11 mouse cellular contexts compared by ENCODE assay signal in the genomic region with DNA sequence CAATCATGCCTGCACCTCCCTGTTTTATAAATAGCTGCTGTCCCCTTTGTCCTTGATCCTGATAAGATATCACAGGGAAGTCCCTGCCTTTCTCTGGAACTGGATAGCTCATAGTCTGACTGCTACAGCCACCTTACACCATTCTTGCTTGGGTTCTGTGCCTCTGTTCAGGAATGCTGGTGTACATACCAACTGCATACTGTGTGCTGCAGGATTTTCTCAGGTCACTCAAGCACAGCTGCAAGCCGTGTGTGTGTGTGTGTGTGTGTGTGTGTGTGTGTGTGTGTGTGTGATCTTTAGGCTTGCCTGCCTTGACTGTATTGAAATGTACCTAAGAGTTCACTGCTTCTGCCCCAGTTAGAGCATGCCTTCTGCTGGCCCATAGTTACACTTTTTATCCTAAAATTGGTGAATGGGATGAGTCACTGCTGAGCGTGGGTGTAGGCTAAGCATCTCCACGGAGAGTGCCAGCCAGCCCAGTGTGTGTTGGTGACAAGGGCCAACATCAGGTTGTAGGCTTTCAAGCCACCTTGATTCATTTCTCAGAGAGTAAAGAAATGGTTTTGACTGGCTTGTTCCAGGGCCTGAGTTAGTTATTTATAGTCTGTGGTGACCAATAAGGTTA.
DNase-seq lines count a peak whose midpoint lies in the region; ATAC-seq and TF ChIP-seq lines count a peak whose summit lies in the region.
"Had no signal": no experiment of that assay in that cellular context is flagged by ENCODE, and none has a peak within 500 bp of the region (broad histone marks: within the 10 kb centered on the region; RNA-seq: fewer than 3 reads in every experiment).

No protein-coding gene starts in this region.

- no peak overlapping the region for H3K9ac ChIP-seq in heart, embryonic 16.5 days (ENCODE audit: low read length)
- H3K9ac ChIP-seq: hindbrain, embryonic 13.5 days; limb, embryonic 12.5 days had no signal

- H3K27ac ChIP-seq in layer of hippocampus, adult 2 months: peak overlapping the region; percentile 23; the same call in 1 of the 2 replicates
- H3K27ac ChIP-seq in heart, embryonic 16.5 days (ENCODE audit: low read length): peak overlapping the region; percentile 74
- H3K27ac ChIP-seq: hindbrain, embryonic 13.5 days; limb, embryonic 12.5 days had no signal

- no peak overlapping the region for H3K4me2 ChIP-seq in heart, embryonic 16.5 days (ENCODE audit: low read depth, low read length)
- H3K4me2 ChIP-seq: hindbrain, embryonic 13.5 days; limb, embryonic 12.5 days had no signal

- peaks cover 39% of the 10 kb centered on the region for H3K4me1 ChIP-seq in heart, embryonic 16.5 days (ENCODE audit: control insufficient read depth, insufficient read depth, low read length)

- H3K27me3 ChIP-seq in heart, embryonic 16.5 days (ENCODE audit: control insufficient read depth, insufficient read depth, low read length): no peaks in the 10 kb centered on the region
- H3K27me3 ChIP-seq: hindbrain, embryonic 13.5 days; limb, embryonic 12.5 days had no signal

- no peak for TF ChIP-seq CTCF in layer of hippocampus, adult 2 months (conservative IDR thresholded peaks at IDR 0.05)

- H3K9me3 ChIP-seq in heart, embryonic 16.5 days (replicated peaks; ENCODE audit: control insufficient read depth, low read length): no peaks in the 10 kb centered on the region
- H3K9me3 ChIP-seq: hindbrain, embryonic 13.5 days; limb, embryonic 12.5 days had no signal

- DNase-seq in frontal cortex, postnatal 25 days (ENCODE audit: low spot score in 2 of 2): no peak
- no peak for DNase-seq in layer of hippocampus, adult 2 months (ENCODE audit: low spot score in 2 of 2)
- no peak for DNase-seq in layer of hippocampus, adult 8-10 months (ENCODE audit: low spot score in 2 of 2)
- peak; percentile 7 for DNase-seq in adipocyte (ENCODE audit: low spot score)
- DNase-seq in retina, postnatal 1 day: no peak
- no peak for DNase-seq in urinary bladder, postnatal 14 days (ENCODE audit: low spot score)
- DNase-seq: lung, postnatal 36 days had no signal

- no peak overlapping the region for H3K4me3 ChIP-seq in layer of hippocampus, adult 2 months
- no peak overlapping the region for H3K4me3 ChIP-seq in heart, embryonic 16.5 days (ENCODE audit: low read length)
- H3K4me3 ChIP-seq: hindbrain, embryonic 13.5 days; limb, embryonic 12.5 days had no signal

- WGBS in heart, embryonic 16.5 days: 37% methylated on average over 3 of the region's 3 CpGs

- H3K36me3 ChIP-seq in heart, embryonic 16.5 days (ENCODE audit: control insufficient read depth, insufficient read depth): no peaks in the 10 kb centered on the region
- H3K36me3 ChIP-seq: limb, embryonic 12.5 days had no signal

- peak; percentile 80 for ATAC-seq in frontal cortex, adult (ENCODE audit: low TSS enrichment)
- ATAC-seq in heart, embryonic 16.5 days (replicated peaks; ENCODE audit: extremely low read depth, insufficient read depth, low FRiP score): peak; percentile 64
